Mouse (Mus musculus) right cerebral cortex, postnatal 10 days (tissue): ENCODE measurements at regions not wholly inside any gene's neighbourhood (a gene's known extent, or its start where the extent isn't known, plus 50 kb on each side); places are given as distances from the start of the nearest gene placed in this dataset.
A peak's percentile ranks its signal among the peaks of the same experiment; 100 is the strongest.

Experiments used
- DNase-seq, 2 experiments: peaks; one replicate each; pipeline ENCODE4 v3.0.0; 2021; ENCODE audit warnings: low spot score in 2 of 2

- DNase-seq = no peak
These were observed 52.8 kb upstream of the Rnf32 start for GRCm38 (mm10) chr5:29142957-29143356.

GRCm38 (mm10) chr5:29142502-29142901 is 53.3 kb upstream of the Rnf32 start:
- no peak for DNase-seq

- DNase-seq = no peak
These were observed 58.3 kb upstream of the Rnf32 start for GRCm38 (mm10) chr5:29137481-29137880.

GRCm38 (mm10) chr5:29132261-29132660 is 63.5 kb upstream of the Rnf32 start:
- DNase-seq = no peak

- no peak for DNase-seq
These were observed 64.0 kb upstream of the Rnf32 start for GRCm38 (mm10) chr5:29131762-29132161.

GRCm38 (mm10) chr5:29129724-29130123 is 66.1 kb upstream of the Rnf32 start:
- DNase-seq = no peak

- no peak for DNase-seq
These were observed 78.8 kb upstream of the Rnf32 start for GRCm38 (mm10) chr5:29116942-29117341.

- DNase-seq = no peak
These were observed 83.3 kb upstream of the Rnf32 start for GRCm38 (mm10) chr5:29112531-29112930.

GRCm38 (mm10) chr5:29107276-29107675 is 88.5 kb upstream of the Rnf32 start:
- no peak for DNase-seq

- DNase-seq = no peak
These were observed 112.5 kb upstream of the Rnf32 start for GRCm38 (mm10) chr5:29083288-29083687.

GRCm38 (mm10) chr5:29054393-29054792 is 141.4 kb upstream of the Rnf32 start:
- no peak for DNase-seq

GRCm38 (mm10) chr5:29036636-29037035 is 159.2 kb upstream of the Rnf32 start:
- peak; percentile 77 to 78 for DNase-seq

GRCm38 (mm10) chr5:29033462-29033997 is 162.3 kb upstream of the Rnf32 start:
- no peak for DNase-seq

GRCm38 (mm10) chr5:29030525-29030924 is 165.3 kb upstream of the Rnf32 start:
- no peak for DNase-seq

- DNase-seq = no peak
These were observed 165.8 kb upstream of the Rnf32 start for GRCm38 (mm10) chr5:29029957-29030356.

GRCm38 (mm10) chr5:29025045-29025444 is 170.7 kb upstream of the Rnf32 start:
- DNase-seq = no peak

- DNase-seq = no peak
These were observed 203.0 kb upstream of the Rnf32 start for GRCm38 (mm10) chr5:28992796-28993195.

GRCm38 (mm10) chr5:28979932-28980331 is 215.9 kb upstream of the Rnf32 start:
- no peak for DNase-seq

GRCm38 (mm10) chr5:28970404-28970803 is 225.4 kb upstream of the Rnf32 start:
- DNase-seq = no peak

- no peak for DNase-seq
These were observed 240.8 kb upstream of the Rnf32 start for GRCm38 (mm10) chr5:28955036-28955435.

GRCm38 (mm10) chr5:28947465-28947864 is 248.3 kb upstream of the Rnf32 start:
- DNase-seq = no peak

- DNase-seq = no peak
These were observed 252.0 kb upstream of the Rnf32 start for GRCm38 (mm10) chr5:28943571-28944316.

- no peak for DNase-seq
These were observed 254.8 kb upstream of the Rnf32 start for GRCm38 (mm10) chr5:28940972-28941371.
